Mouse (Mus musculus) cerebellum, postnatal 10 days (tissue): ENCODE data around the gene Btbd35f25.
"Not testable (repeated sequence)": the region's sequence is repeated elsewhere in the genome, so short reads cannot be mapped to it uniquely, and the experiment has no call there.

ENCODE experiments used
- DNase-seq, 2 experiments: peaks; one replicate each; pipeline ENCODE4 v3.0.0; 2021; ENCODE audit warnings: mixed read lengths in 2 of 2

Btbd35f25 gene

GRCm38 (mm10) chrX:31717056-31717455, at the start of gene Btbd35f25:
Gene Btbd35f25 (minus strand): TSS chrX:31717156.
- not testable (repeated sequence) for DNase-seq

GRCm38 (mm10) chrX:31766255-31766654, 49.3 kb upstream of the Btbd35f25 start:
- no peak for DNase-seq

DNA sequence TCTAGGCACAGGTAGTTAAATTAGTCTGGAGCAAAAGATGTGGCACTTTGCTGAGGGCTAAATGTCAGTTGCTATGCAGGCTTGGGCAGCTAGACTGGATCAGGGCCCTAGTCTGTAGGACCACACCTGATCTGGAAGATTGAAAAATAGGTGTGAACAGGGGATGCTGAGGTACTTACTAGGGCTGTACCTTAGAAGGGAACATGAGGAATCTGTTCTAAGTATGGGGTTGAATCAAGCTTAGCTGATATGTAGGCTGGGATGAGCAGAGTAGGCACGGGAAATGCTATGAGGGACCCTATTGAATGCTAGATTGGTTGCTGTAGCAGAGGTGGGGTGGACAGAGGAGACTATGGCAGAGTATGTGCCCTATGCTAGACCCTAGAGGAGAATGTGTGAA, 47.0 kb upstream of the Btbd35f25 start:
- DNase-seq, result no peak

DNA sequence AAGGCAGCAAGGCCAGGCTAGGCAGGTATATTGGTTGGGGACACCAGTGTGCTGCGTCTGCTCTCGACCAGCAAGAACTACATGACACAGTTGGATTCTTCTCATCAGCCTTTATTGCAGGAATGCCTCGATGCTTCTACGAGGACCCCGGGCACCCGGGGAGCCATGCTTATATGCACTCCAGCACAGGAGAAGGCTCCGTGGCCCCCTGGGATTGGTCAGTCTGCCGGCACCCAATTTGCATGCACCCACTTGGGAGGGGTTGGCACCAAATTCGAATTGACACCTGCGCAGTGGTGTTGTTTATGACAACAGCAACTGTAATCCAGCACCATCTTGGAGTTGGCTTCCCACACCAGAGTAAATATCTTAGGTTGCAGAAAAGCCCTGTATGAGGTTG, 28.1 kb upstream of the Btbd35f25 start:
- no peak for DNase-seq

DNA sequence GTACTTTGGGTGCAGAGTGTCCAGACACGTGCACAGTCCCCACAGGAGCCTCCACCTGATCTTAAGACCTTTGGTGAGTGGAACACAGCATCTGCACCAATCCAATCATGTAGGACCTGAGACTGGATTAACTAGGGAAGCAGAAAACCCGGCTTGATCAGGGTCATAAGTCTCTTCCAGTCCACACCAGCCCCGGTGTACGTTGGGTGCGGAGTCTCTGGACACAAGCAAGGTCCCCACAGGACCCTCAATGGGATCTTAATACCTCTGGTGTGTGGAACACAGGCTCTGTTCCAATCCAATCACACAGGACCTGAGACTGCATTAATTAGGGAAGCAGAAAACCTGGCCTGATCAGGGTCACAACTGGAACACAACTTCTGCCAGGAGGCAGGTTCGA, 20.0 kb upstream of the Btbd35f25 start:
- no peak for DNase-seq
